Mouse (Mus musculus): ENCODE measurements around the gene Mfrp.

Gene Mfrp

DNA sequence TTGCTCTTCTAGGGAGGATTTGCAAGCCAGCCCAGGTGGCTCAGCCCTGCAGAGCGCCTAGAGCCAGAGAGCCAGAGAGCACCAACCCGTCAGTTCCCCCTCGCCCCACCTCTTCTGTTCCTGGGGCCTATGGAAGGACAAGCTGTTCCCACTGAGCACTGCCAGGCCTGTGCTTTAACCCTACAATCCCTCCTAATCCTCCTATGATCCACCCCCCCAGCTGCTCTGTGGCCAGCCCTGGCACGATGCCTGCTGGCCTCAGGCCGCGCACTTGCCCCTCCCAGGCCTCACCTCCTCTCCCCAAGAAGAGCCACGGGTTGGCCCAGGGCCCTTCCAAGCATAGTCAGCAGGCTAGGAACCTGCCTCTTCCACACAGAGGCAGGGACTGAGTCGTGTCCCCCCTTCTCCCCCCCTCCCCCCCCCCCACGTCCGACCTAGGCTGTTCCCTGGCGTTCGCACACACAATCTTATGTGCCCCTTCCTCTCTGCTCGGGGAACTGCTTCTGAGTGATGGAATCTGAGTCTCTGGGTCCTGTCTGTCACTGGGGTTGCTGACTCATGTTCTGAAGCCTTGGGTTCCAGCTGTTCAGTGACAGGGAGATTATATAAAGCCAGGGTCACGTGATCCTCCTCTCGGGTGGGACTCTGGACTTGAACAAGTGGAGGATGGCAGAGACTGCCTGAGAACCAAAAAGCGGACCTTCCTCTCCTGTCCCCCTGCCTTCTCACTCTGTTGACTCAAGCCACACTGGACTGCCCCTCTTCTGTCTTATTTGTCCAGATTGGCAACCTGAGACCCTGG is 22.4 kb upstream of the Mfrp start:
- no peak for DNase-seq (ENCODE audit: low read depth)

DNA sequence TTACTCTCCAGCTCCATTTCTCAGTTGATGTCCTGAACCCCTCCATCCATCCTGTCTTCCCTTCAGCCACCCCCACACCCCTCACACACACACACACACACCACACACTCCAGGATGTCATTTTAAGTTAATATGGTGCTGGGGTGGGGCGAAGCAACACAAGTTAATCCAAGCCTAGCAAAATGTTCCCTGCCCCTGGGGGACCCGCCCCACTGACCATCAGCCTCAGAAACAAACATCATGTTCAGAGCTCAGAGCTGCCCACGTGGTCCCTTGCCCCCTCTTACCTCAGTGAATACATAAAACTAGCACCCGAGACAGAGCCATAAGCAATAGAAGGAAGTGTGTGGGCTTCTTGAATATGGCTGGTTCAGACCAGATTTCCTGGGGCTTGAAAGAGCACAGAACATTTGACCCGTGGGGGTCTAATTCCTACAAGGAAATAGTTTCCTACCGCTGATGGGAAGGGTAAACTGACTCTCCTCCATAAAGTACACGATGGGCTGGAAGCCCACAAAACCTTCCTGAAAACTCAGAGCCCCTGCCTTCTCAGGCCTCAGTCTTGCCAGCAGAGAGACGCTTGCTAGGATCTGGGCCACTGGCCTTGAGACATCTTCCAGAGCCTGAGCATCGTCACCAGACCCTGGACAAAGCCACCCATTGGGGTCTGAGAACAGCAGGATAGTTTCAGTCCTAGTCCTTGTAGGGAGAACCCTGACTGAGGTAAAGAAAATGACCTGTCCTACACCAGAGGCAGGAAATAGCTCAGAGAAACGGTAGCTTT is 21.3 kb upstream of the Mfrp start:
- DNase-seq (ENCODE audit: low read depth), result no peak

DNA sequence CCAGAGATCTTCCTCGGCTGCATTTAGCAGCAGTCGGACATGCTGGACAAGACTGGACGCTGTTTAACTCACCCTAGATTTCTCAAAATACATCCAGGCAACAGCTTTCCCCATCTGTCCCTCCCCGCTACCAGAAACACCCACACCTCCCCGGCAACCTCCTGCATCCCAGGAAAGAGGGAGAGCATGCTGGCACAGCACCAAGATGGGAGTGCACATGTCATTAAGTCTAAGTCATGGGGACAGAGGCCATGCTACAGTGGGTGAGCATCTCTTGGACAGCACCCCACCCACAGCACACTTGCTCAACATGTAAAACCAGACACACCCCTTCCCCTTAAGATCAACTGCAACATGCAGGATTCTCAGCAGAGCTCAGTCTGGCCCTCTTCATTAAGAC is 20.6 kb upstream of the Mfrp start:
- no peak for DNase-seq (ENCODE audit: low read depth)

DNA sequence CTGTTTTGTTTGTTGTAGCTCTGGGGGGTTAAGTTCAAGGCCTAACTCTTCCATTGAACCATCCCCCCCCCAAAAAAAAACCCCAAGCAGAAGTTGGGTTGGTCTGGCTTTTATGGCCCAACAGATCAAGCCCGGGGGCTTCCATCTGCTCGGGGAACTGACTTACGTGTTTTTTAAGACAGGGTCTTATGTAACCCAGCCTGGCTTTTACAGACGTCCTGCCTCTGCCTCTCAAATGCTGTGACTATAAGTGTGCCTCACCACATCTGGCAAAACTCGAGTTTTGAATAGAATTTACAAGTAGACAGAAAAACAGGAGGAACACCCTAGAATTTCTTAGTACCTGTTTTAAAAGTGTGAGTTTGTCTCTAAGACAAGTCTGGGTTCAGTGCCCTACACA is 19.9 kb upstream of the Mfrp start:
- no peak for DNase-seq (ENCODE audit: low read depth)

DNA sequence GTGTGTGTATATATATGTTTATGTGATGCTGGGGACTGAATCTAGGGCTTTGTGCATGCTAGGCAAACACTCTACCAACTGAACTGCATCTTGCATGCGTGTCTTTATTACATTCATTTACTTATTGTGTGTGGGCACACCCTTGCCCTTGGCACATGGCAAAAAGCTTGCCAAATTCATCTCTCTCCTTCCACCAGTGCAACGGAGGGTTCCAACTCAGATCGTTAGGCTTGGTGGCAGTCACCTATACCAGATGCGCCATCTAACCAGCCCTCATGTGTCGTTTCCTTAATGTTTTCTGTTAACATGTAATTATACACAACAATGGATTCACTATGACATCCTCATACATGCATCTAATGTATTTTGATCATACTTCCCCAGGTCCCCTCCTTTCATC is 19.3 kb upstream of the Mfrp start:
- DNase-seq (ENCODE audit: low read depth), result no peak

DNA sequence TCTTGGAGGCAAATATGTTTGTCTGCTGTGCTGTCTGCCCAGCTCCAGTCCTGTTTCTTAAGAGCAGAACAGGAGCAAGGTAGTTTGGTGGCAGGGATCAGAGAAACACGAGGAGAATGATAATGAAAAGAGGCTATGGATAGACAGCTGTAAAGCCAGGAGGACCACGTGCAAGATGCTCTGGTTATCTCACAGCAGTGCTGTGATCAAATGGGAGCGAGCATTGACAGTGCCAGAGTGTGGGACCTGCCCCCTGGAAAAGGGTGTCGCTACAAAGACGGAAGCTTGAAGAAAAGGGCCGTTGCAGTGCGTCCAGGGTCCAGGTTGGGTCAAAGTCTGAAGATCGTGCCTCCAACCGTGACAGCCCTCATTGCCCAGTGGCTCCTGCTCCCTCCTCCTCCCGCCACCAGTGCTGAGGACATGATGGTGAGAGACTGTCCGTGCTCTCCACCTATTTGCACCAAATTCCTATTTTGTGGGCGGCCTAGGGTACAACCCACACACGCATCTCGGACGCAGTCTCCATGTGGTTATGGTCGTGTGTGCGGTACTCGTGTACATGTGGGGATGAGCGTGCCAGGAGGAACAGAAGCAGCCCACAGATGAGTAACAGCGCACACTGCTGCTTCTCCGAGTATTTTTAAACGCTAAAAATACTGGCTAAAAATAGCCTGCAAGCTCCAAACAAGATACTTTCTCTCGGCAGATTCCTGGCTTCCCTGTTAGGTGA is 18.0 kb upstream of the Mfrp start:
- no peak for DNase-seq (ENCODE audit: low read depth)

DNA sequence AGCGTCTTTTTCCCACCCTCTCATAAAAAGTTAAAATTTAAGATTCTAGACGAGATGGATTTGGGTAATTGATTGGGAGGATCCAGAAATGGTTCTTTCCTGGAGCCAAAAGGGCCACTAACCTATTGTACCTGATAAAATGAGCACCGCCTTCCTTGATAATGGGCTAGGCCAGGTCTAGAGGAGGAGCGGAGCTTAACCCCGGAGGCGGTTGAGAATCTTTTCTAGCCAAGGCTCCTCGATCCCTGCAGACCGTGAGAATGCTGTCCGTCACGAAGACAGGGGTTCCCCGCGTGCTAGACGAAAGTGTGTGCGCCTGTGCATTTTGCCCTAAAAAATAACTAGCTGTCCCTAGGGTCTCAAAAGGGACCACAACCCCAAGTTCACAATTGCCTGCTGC is 17.3 kb upstream of the Mfrp start:
- no peak for DNase-seq (ENCODE audit: low read depth)

DNA sequence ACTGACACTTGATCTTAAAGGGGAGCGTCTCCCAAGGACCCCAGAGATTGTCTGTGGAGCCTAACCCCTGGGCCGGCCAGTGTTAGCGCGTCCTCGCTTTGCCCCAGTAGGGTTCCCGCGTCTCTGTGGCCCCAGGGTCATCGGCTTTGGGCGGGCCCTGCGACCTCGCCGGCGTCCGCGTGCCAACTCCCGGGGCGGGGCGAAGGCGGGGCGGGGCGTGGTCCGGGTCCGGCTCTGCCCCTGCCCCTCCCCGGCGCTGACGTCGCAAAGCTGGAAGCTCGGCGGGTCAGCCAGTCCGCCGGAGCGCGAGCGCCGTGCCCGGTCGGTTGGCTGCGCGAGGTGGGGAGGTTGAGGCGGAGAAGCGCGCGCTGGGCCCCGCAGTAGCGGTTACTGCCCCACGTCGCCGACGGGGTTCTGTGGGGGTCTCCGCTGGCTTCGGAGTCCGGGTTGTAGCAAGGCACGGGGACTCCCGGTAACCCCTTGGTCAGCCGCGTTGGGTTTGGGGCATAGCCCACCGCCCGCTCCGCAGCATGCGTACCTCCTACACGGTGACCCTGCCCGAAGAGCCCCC is 16.8 kb upstream of the Mfrp start:
- peak; percentile 68 for DNase-seq (ENCODE audit: low read depth)

DNA sequence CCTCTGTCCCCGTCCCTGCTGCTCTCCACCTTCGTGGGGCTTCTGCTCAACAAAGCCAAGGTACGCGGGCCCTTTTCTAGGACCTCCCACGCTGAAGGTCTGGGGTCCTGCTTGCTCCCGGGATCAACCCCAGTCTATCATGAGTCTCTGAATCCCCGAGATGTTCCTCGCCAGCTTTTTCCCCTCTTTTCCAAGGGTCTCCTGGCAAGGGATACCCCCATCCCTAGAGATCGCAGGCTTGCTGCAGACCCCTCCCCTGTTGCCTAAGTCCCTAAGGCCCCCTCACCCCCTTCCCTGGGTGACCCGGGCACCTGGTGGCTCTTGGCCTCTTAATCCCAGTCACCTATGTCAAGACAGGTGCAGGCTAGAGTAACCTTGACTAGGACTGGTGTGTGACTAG is 16.3 kb upstream of the Mfrp start:
- no peak for DNase-seq (ENCODE audit: low read depth)

DNA sequence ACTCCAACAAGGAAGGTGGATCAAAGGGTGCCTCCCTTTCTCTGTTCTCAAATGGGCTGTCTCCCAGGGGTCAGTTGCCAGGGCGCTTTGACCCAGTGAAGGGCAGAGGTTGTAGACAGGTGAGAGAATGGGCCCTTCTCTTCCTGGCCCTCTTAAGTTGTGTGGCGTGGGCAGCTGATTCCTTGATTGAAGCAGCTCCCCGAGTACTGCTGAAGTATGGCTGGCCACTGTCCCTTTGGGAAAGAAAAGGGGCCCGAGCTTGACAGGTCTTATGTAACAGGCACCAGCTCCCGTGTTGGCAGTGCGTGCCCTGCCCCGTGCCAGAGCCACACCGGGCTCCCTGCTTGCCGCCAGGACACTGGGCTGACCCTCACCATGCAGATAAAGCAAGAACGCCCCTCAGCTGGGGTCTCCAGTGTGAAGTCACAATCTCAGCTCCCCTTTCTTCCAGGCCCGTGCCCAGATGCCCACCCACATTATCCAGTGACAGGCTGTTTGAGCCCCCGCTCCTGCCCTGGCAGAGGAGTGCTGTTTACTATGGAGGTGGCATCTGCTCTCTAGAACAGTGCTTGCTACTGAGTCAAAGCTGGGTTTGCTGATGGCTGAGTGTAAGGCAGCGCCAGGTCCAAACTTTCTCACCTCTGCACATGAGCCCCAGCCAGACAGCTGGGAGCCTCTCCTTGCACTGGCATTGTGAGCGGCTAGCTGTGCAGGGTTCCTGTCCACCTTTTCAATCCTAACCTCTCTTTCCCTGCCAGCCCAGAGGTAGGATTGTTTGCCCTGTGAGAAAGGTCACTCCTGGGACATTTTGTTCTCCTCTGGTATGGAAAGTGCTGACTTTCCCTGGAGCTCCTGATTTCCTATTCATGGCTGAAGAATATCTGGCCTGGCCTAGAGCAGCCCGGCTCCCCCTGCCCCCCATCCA is 15.5 kb upstream of the Mfrp start:
- DNase-seq (ENCODE audit: low read depth), result no peak

DNA sequence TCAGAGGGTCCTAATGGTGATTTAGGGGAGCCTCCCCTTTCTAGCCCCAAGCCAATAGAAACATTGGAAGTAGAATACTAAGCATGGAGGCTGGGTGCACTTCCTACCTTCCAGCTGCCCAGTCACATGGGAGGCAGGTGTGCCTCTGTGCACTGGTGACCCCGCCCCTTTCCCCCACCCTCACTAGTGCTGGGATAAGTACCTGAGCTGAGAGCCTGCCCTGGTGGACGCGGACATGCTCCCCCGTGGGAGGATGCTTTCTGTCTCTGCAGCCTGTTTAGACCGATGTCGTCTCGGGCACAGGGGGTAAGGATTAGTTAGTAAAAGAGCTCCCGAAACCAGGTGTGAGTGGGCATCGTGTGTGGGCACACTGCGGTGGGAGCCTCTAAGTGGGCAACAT is 14.6 kb upstream of the Mfrp start:
- DNase-seq (ENCODE audit: low read depth), result no peak

DNA sequence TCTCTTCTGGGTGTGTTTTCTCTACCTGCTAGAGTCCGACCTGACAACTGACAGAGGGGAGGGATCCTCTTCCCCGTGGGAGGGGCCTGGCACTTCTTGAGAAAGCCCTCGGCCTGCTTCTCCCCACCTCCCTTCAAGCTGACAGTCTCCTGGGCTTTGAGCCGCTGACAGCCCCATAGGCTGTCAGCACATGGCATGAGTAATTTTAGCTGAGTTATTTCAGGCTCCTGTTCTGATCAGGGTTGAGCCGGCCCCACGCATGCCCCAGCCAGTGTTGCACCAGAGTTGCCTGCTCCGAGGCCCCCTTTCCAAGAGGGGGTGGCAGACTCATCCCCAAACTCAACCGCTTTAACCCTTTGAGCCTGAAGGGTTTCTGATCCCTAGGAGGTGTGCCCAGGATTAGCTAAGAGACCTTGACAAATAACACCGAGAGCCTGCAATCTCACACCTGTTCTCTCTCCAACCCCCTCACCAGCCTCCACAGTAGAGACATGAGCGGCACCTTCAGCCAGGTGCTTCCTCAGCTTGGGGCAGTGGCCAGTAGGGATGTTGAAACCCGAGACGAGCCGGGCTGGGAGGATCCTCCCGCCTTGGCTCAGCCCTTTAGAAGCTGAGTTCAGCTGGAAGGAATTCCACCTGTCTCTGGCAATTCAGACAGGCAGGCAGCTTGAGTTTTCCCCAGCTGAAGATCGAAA is 13.6 kb upstream of the Mfrp start:
- DNase-seq (ENCODE audit: low read depth), result no peak

DNA sequence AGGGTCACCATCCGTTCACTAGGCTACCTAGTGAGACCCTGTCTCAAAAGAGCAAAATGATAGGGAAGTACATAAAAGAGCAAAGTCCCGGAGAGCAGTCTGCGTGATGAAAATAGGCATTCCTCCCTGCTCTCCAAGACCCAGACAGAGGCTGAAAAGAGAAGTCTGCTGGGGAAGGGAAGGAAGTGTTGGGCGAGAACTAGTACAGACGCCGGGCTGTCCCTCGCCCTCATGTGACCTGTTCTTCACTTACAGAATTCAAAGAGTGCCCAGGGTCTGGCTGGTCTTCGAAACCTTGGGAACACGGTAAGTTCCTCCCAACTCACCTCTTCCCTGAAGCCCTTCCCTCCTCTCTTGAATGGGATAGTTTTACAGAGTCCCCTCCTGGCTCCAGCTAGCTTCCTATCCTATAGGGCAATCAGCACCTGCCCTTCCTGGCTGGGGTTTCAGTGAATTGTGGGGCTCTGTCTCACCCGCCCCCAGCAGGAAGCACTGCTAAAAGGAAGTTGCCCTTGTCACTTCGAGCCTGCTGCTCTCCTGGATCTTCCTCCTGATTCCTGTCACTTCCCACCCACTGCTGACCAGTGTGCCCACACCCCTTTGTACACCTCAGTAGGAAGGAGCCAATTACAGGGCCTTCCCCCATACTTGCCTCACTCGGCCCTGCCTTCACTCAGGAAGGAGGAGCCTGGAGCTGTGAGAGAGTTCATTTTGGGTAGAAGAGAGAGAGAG is 12.5 kb upstream of the Mfrp start:
- no peak for DNase-seq (ENCODE audit: low read depth)

DNA sequence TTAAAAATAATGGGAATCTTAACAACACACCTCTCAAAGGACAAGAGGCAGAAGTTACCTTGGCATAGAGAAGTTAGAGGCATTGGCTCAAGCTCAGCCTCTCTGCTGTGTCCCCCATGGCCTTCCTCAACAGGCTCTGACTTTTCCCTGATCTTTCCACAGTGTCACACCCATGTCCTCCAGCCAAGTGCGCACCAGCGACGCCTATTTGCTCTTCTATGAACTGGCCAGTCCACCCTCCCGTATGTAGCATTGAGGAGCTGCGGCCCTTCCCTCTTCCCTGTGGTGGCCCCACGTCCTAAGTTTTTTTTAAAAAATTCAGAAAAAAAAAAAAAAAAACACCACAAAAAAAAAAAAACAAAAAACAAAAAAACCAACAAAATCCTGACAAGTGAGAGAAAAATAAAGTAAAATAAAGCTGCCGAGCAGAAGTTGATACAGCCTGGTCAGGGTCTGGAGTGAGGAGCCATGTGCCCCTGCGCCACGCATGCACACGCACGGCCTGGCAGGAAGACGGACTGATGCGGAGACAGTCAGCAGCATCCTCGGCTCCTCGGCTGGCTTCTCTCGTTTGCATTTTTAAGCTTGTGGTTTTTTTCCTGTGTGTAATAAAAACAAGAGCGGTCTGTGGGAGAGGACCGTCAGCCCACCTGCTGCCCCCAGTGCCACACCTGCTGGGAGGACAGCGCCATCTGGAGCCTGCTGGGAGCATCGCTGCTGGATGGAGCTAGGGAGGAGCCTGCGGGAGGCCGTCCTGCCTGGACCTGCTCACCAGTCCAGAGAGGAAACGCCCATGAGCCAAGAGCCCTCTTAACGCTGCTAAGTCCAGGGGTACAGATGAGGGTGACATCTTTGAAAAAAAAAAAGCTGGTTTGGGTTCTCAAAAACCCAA is 7.7 kb upstream of the Mfrp start:
- no peak for DNase-seq (ENCODE audit: low read depth)

DNA sequence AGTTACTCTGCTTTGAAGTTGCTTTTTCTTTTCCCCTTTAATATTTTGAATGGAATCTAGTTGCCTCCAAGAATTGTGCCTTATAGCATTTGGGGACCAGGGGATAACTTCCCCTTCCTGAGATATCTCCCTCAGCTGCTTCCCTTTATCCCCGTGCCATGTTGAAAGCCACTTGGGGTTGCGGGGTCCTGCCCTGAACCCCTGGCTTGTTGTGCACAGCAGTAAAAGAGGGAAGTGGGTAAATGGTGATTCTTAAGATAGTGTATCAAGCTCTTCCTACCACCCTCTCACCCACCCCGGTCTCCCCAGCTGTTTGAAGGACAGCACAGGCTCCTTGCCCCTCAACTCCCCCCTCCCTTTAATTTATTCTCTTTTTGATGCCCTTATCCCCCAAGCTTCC is 6.8 kb upstream of the Mfrp start:
- DNase-seq (ENCODE audit: low read depth), result no peak

DNA sequence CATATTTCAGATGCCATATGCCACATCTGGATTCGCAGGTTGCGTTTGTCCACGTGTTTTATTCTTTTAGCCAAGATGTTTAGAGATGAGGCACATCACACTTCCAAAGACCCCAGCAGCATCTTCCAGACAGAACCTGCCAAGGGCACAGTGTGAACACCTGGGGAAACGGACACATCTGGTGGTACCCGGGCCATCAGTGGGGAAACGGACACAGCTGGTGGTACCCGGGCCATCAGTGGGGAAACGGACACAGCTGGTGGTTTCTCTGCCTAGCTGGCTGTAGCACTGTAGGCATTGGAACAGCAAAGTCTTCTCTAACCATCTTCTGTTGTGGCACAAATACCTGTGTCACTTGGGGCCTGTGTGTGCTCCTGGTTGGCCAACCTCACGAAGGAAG is 5.7 kb upstream of the Mfrp start:
- no peak for DNase-seq (ENCODE audit: low read depth)

DNA sequence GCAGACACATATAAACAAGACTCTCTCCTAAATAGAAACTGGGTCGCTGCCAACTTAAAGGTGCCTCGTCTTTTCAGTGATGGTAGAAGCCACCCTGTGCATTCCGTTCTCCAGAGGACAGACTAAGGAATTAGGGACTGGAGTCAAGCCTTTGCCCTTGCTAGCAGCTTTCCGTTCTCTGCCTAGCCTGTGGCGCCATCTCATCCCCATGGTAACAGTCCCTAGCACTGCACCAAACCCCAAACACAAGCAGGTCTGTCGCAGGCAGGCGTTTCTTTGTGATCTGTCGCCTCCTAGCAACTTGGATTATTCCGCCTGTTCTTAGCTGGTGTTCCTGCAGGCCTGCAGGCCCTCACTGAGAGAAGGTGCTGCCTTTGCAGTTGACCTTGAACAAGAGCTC is 5.0 kb upstream of the Mfrp start:
- DNase-seq (ENCODE audit: low read depth), result no peak

DNA sequence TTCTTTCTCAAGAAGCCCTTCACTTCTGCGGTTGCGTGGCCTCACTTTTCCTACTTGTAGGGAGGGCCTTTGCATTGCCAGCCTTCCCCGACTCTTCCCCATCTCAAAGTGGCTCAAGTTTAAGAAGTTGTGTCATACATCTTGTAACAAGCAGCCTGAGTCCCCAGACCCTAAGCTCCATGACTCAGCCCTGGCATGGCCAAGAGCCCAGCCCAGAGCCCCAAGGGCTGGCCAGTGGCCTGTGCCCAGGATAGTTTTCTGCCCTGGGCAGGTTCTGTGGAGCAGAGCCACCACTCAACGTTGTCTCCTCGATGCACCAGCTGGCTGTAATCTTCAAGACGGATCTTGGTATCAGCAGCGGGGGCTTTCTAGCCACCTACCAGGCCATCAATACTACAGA is 3.4 kb downstream of the Mfrp start:
- no peak for DNase-seq (ENCODE audit: low read depth)

DNA sequence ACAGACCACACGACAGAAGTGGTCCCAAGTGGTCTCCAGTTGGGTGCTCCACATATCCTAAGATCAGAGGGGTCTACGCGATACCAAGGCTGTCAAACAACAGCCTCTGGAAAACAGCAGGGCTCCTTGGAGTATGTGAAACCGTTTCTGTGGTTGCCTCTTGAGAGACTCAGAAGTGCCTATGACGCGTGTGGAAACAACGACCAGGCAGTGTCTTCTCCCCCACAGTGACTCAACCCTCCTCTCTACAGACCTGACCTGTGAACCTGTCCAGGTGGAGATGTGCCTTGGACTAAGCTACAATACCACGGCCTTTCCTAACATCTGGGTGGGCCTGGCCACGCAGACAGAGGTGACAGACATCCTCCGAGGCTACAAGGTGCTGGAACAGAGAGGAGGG is 4.3 kb downstream of the Mfrp start:
- no peak for DNase-seq (ENCODE audit: low read depth)
